Mouse (Mus musculus) MEL (cell line): ENCODE results near the gene Mrpl45. TPM values are rescaled to one million over a fixed set of nuclear protein-coding genes. Genes with fewer than 3 reads are reported as not detected.
"Not testable (repeated sequence)": the region's sequence is repeated elsewhere in the genome, so short reads cannot be mapped to it uniquely, and the experiment has no call there.

Source experiments
- DNase-seq: peaks from one replicate; pipeline ENCODE4 v3.0.0; 2011; ENCODE audit warnings: low read depth, low spot score
- H3K27ac ChIP-seq: 2 replicates; pipeline ENCODE4 v1.5.1; 2012; ENCODE audit warnings: low read depth, mild to moderate bottlenecking, control low read depth, low read length, moderate library complexity; ENCODE audit not compliant: control insufficient read depth
- H3K27me3 ChIP-seq, 2 experiments: fragments of 150-350 bp in 1 of 2; sonication (generic) in 1 of 2; 2 replicates each; pipeline ENCODE4 v1.6.1; 2012; ENCODE audit warnings: low read length in 2 of 2, mild to moderate bottlenecking in 2 of 2, improper control_type of control experiment in 1 of 2, moderate library complexity in 1 of 2; ENCODE audit not compliant: insufficient read depth in 2 of 2, control insufficient read depth in 1 of 2
- H3K36me3 ChIP-seq, 2 experiments: 2 replicates each; pipeline ENCODE4 v1.6.1; 2012 to 2014; ENCODE audit warnings: low read length in 2 of 2, improper control_type of control experiment in 1 of 2, inconsistent platforms in 1 of 2, mild to moderate bottlenecking in 1 of 2; ENCODE audit not compliant: insufficient read depth in 2 of 2, control insufficient read depth in 1 of 2
- H3K4me1 ChIP-seq, 2 experiments: fragments of 150-350 bp in 1 of 2; sonication (generic) in 1 of 2; 2 replicates each; pipeline ENCODE4 v1.6.1; 2012; ENCODE audit warnings: low read length in 2 of 2, improper control_type of control experiment in 1 of 2, mild to moderate bottlenecking in 1 of 2; ENCODE audit not compliant: insufficient read depth in 2 of 2, control insufficient read depth in 1 of 2
- H3K4me3 ChIP-seq, 2 experiments: fragments of 150-350 bp in 1 of 2; sonication (generic) in 1 of 2; 2 replicates each; pipeline ENCODE4 v1.5.1; 2012; ENCODE audit warnings: low read depth in 2 of 2, low read length in 2 of 2, mild to moderate bottlenecking in 2 of 2, moderate library complexity in 2 of 2, control low read depth in 1 of 2, improper control_type of control experiment in 1 of 2; ENCODE audit not compliant: control insufficient read depth in 1 of 2, insufficient read depth in 1 of 2
- H3K79me2 ChIP-seq: 2 replicates; pipeline ENCODE4 v1.6.1; 2012; ENCODE audit warnings: mild to moderate bottlenecking, low read length, moderate library complexity; ENCODE audit not compliant: control insufficient read depth, poor library complexity, insufficient read depth
- H3K9ac ChIP-seq: 2 replicates; pipeline ENCODE4 v1.6.1; 2012; ENCODE audit warnings: low read depth, mild to moderate bottlenecking, control low read depth, low read length, moderate library complexity; ENCODE audit not compliant: control insufficient read depth, poor library complexity, severe bottlenecking
- H3K9me3 ChIP-seq: fragments of 150-350 bp; sonication (generic); replicated peaks from 2 replicates; pipeline ENCODE4 v1.6.1; 2012; ENCODE audit warnings: mild to moderate bottlenecking, low read length, improper control_type of control experiment, moderate library complexity; ENCODE audit not compliant: insufficient read depth
- BHLHE40 ChIP-seq: IDR thresholded peaks from 2 replicates; pipeline ENCODE4 v1.6.1; 2012; ENCODE audit warnings: low read depth, mild to moderate bottlenecking, inconsistent platforms, low read length, improper control_type of control experiment, borderline replicate concordance
- CTCF ChIP-seq, 3 experiments: IDR thresholded peaks in 2 of 3; conservative IDR thresholded peaks in 1 of 3; 2 replicates each; pipeline ENCODE4 v1.5.1; 2011 to 2012; ENCODE audit warnings: low read length in 3 of 3, low read depth in 2 of 3, mild to moderate bottlenecking in 2 of 3, improper control_type of control experiment in 1 of 3, inconsistent platforms in 1 of 3, mixed read lengths in 1 of 3, moderate library complexity in 1 of 3; ENCODE audit not compliant: control insufficient read depth in 1 of 3, insufficient read depth in 1 of 3, poor library complexity in 1 of 3, severe bottlenecking in 1 of 3
- GATA1 ChIP-seq: IDR thresholded peaks from 2 replicates; pipeline ENCODE4 v1.6.1; 2011; ENCODE audit warnings: low read depth, low read length, improper control_type of control experiment
- HCFC1 ChIP-seq: IDR thresholded peaks from 2 replicates; pipeline ENCODE4 v1.6.1; 2012; ENCODE audit warnings: low read depth, mild to moderate bottlenecking, inconsistent platforms, low read length, improper control_type of control experiment, moderate library complexity
- MAFK ChIP-seq: IDR thresholded peaks from 2 replicates; pipeline ENCODE4 v1.6.1; 2011; ENCODE audit warnings: low read depth, mild to moderate bottlenecking, low read length, improper control_type of control experiment, borderline replicate concordance
- MAX ChIP-seq: IDR thresholded peaks from 2 replicates; pipeline ENCODE4 v1.6.1; 2011; ENCODE audit warnings: low read length, improper control_type of control experiment
- MAZ ChIP-seq: IDR thresholded peaks from 2 replicates; pipeline ENCODE4 v1.6.1; 2012; ENCODE audit warnings: low read depth, mild to moderate bottlenecking, inconsistent platforms, low read length, improper control_type of control experiment
- MXI1 ChIP-seq: IDR thresholded peaks from 2 replicates; pipeline ENCODE4 v1.6.1; 2011; ENCODE audit warnings: mild to moderate bottlenecking, low read depth, low read length, improper control_type of control experiment
- MYC ChIP-seq: IDR thresholded peaks from 2 replicates; pipeline ENCODE4 v1.6.1; 2011; ENCODE audit warnings: low read depth, mild to moderate bottlenecking, low read length, improper control_type of control experiment, moderate library complexity
- POLR2AphosphoS2 ChIP-seq: IDR thresholded peaks from 2 replicates; pipeline ENCODE4 v1.6.1; 2011; ENCODE audit warnings: low read length, improper control_type of control experiment
- POLR2AphosphoS5 ChIP-seq: IDR thresholded peaks from 2 replicates; pipeline ENCODE4 v1.6.1; 2012; ENCODE audit warnings: low read depth, borderline replicate concordance, mild to moderate bottlenecking, inconsistent platforms, low read length, moderate library complexity, mixed read lengths
- SMC3 ChIP-seq: IDR thresholded peaks from 2 replicates; pipeline ENCODE4 v1.6.1; 2011; ENCODE audit warnings: low read depth, low read length, improper control_type of control experiment
- TCF12 ChIP-seq: IDR thresholded peaks from 2 replicates; pipeline ENCODE4 v1.6.1; 2014; ENCODE audit warnings: low read depth, mild to moderate bottlenecking, inconsistent platforms, low read length, improper control_type of control experiment, moderate library complexity
- UBTF ChIP-seq: IDR thresholded peaks from 2 replicates; pipeline ENCODE4 v1.6.1; 2012; ENCODE audit warnings: low read depth, mild to moderate bottlenecking, inconsistent platforms, low read length, improper control_type of control experiment, moderate library complexity, borderline replicate concordance; ENCODE audit not compliant: insufficient read depth
- USF1 ChIP-seq: IDR thresholded peaks from 2 replicates; pipeline ENCODE4 v1.6.1; 2014; ENCODE audit warnings: low read depth, mild to moderate bottlenecking, inconsistent platforms, low read length, improper control_type of control experiment, moderate library complexity
- ZC3H11A ChIP-seq: IDR thresholded peaks from 2 replicates; pipeline ENCODE4 v1.6.1; 2012; ENCODE audit warnings: low read depth, mild to moderate bottlenecking, inconsistent platforms, low read length, improper control_type of control experiment
- ZKSCAN1 ChIP-seq: IDR thresholded peaks from 2 replicates; pipeline ENCODE4 v1.6.1; 2012; ENCODE audit warnings: low read depth, mild to moderate bottlenecking, inconsistent platforms, low read length, improper control_type of control experiment, moderate library complexity
- ZMIZ1 ChIP-seq: IDR thresholded peaks from 2 replicates; pipeline ENCODE4 v1.6.1; 2012; ENCODE audit warnings: low read depth, mild to moderate bottlenecking, inconsistent platforms, low read length, improper control_type of control experiment, moderate library complexity
- ZNF384 ChIP-seq: IDR thresholded peaks from 2 replicates; pipeline ENCODE4 v1.6.1; 2012; ENCODE audit warnings: low read depth, mild to moderate bottlenecking, inconsistent platforms, low read length, improper control_type of control experiment
- polyA plus RNA-seq, 2 experiments: library from polyadenylated mRNA; stranded (reverse) in 1 of 2; unstranded in 1 of 2; fragments of >175 nt in 1 of 2; fragments of >200 nt in 1 of 2; gene quantifications; 2 replicates each; pipeline versions ENCODE4 v1.2.1 to v1.2.4; 2012; ENCODE audit warnings: low replicate concordance in 2 of 2, low read depth in 1 of 2; ENCODE audit not compliant: insufficient read length in 2 of 2, insufficient read depth in 1 of 2, missing spikeins in 1 of 2
- total RNA-seq: library from RNA; depleted of rRNA; stranded (reverse); fragments of 300-350 nt; gene quantifications from 2 replicates; pipeline ENCODE4 v1.2.3, GENCODE M21; 2012

Mrpl45 gene
- total and polyA plus RNA-seq, 3 experiments: 65.0 to 72.7 TPM; not detected in 1

GRCm38 (mm10) chr11:97321197-97321596, 5.7 kb downstream of the Mrpl45 start:
- DNase-seq: no peak
- no peak overlapping the region for H3K9ac ChIP-seq
- TF ChIP-seq MXI1: no peak
- no peak for TF ChIP-seq HCFC1
- no peak for TF ChIP-seq ZC3H11A
- no peak for TF ChIP-seq MAFK
- TF ChIP-seq ZKSCAN1: no peak
- no peak for TF ChIP-seq POLR2AphosphoS5
- TF ChIP-seq POLR2AphosphoS2: no peak
- TF ChIP-seq UBTF: no peak
- TF ChIP-seq BHLHE40: no peak
- TF ChIP-seq TCF12: no peak
- no peak for TF ChIP-seq ZMIZ1
- no peak for TF ChIP-seq GATA1
- no peak for TF ChIP-seq SMC3
- no peak for TF ChIP-seq ZNF384
- no peak for TF ChIP-seq MAZ
- TF ChIP-seq MYC: no peak
- no peak for TF ChIP-seq USF1
- no peak for TF ChIP-seq MAX
- TF ChIP-seq CTCF (IDR thresholded peaks at IDR 0.05 in 2 of 3, conservative IDR thresholded peaks at IDR 0.05 in 1 of 3; ENCODE audit: control insufficient read depth in 1 of 3, insufficient read depth in 1 of 3, low read depth in 2 of 3, low read length in 3 of 3, poor library complexity in 1 of 3, severe bottlenecking in 1 of 3): no peak
- H3K79me2 ChIP-seq: peaks cover 3% of the 10 kb centered on the region
- no peak overlapping the region for H3K27ac ChIP-seq
- H3K4me3 ChIP-seq: no peak overlapping the region
- H3K4me1 ChIP-seq: peaks cover 0 to 4% of the 10 kb centered on the region in 2 experiments; a peak in 3 of 4 replicates
- no peaks in the 10 kb centered on the region for H3K27me3 ChIP-seq
- H3K9me3 ChIP-seq: no peaks in the 10 kb centered on the region
- peaks cover 13 to 21% of the 10 kb centered on the region in 2 experiments for H3K36me3 ChIP-seq

DNA sequence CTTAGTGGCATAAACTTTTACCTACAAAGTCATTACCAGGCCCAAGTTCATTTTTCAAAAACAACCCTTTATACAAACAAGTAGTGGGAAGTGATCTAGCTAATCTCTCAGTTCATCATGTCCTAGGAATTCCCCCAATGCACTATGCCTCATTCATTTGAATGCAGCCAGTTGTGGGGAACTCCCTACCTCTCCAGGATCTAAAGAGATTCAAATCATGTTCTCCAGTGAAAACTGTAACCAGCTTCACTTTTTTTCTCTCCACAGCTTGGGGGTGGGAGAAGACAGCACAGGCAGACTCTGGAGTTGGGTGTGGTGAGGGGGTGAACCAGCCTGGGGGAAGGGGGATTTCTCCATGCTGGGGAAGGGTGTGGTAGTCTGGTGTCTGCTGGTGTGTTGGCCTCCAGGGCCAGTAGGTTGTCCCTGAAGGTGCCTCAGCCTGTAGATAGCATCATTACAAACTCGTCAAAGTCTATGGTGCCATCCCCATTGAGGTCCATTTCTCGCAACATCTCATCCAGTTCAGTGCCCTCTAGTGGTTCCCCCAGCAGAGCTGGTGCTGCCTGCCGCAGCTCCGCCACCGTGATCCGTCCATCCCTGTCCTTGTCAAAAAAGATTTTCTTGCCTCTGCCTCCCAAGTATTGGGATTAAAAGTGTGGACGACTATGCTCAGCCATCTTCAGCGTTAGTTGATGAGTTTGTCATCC, 6.5 kb downstream of the Mrpl45 start:
- not testable (repeated sequence) for H3K9ac ChIP-seq

More for the DNA sequence above, 6.5 kb downstream of the Mrpl45 start:
- H3K27me3 ChIP-seq, DNase-seq, H3K79me2 ChIP-seq, H3K9me3 ChIP-seq, H3K4me3 ChIP-seq, H3K27ac ChIP-seq, H3K4me1 ChIP-seq: not testable (repeated sequence)
- H3K36me3 ChIP-seq: peaks cover 4 to 21% of the 10 kb centered on the region in 2 experiments
